ENCODE assay signal across 9 mouse cellular contexts in the genomic region with DNA sequence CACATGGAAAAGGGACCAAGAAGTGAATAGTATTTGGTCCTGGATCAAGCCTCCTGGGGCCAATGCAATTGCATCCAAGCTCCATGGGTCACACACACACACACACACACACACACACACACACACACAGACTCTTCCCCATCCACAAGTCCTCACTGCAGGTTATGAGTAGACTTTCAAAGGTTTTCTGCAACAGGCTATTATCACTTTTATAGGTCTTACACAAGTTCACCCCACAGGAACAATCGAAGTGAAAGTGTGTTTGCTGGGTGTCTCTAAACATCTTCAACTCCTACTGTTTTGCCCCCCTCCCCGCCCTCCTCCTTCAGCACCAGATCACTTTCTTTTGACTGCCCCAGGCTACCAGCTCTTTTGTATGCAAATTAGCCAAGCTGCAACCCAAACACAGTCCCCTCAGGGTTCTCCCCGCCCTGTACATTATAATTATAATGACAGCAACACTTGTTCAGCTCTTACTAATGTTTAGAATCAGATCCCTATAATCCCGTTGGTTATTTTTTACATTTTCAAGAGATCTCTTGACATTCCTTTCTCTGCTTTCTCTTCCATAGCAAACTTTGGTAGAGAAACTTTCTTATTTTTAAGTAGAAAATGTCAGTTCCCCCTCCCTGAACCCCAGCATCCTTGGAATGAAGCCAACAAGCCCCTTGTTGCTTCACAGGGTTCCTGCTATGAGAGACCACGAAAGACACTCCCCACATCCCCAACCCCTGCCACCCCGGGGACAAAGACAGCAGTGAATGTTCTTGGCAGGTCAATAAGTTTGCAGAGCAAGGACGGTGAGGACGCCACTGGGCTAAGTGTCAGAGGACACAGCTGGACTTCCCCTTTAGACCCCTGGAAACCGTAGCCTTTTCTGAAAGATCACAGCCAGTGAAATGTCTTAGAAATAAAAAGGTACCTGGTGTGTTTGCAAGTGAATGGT. TPM values are rescaled to one million over a fixed set of nuclear protein-coding genes. Genes with fewer than 3 reads are reported as not detected.
DNase-seq lines count a peak whose midpoint lies in the region; ATAC-seq lines count a peak whose summit lies in the region.
"Had no signal": no experiment of that assay in that cellular context is flagged by ENCODE, and none has a peak within 500 bp of the region (broad histone marks: within the 10 kb centered on the region; RNA-seq: fewer than 3 reads in every experiment).

No protein-coding gene starts in this region.

- H3K4me1 ChIP-seq in kidney, embryonic 14.5 days (ENCODE audit: control insufficient read depth, insufficient read depth, low read length) = no peaks in the 10 kb centered on the region; the same call in 1 of the 2 replicates
- 0 out of 2 replicates have a peak, but pooled peaks cover 6% of the 10 kb centered on the region for H3K4me1 ChIP-seq in hindbrain, embryonic 11.5 days (replicated peaks; ENCODE audit: control insufficient read depth, insufficient read depth, low read length)
- peaks cover 16% of the 10 kb centered on the region for H3K4me1 ChIP-seq in midbrain, embryonic 13.5 days (replicated peaks)

- no peaks in the 10 kb centered on the region for H3K9me3 ChIP-seq in kidney, embryonic 14.5 days (ENCODE audit: control insufficient read depth, low read length)
- H3K9me3 ChIP-seq in hindbrain, embryonic 11.5 days (ENCODE audit: control insufficient read depth, low read length) = no peaks in the 10 kb centered on the region
- H3K9me3 ChIP-seq in midbrain, embryonic 13.5 days = no peaks in the 10 kb centered on the region
- H3K9me3 ChIP-seq: megakaryocyte, embryonic 14.5 days had no signal

- no peak overlapping the region for H3K27ac ChIP-seq in kidney, embryonic 14.5 days (ENCODE audit: low read depth, low read length)
- no peak overlapping the region for H3K27ac ChIP-seq in hindbrain, embryonic 11.5 days (ENCODE audit: low read depth, low read length)
- H3K27ac ChIP-seq in midbrain, embryonic 13.5 days = no peak overlapping the region

- DNase-seq in kidney, postnatal 25 days = no peak
- peak; percentile 95 for DNase-seq in ZHBTc4 (ENCODE audit: low read depth, low spot score)
- peak; percentile 48 for DNase-seq in hindbrain, embryonic 11.5 days (ENCODE audit: low spot score)
- no peak for DNase-seq in thymus, adult 18-20 months
- DNase-seq in adrenal gland, adult 18-20 months (ENCODE audit: low spot score in 2 of 2) = no peak
- no peak for DNase-seq in left cerebral cortex, postnatal 25 days (ENCODE audit: low spot score in 2 of 2)

- WGBS in kidney, embryonic 14.5 days = 7% methylated on average over 9 of the region's 9 CpGs
- whole genome bisulfite sequencing in hindbrain, embryonic 11.5 days = 3% methylated on average over 9 of the region's 9 CpGs
- WGBS in midbrain, embryonic 13.5 days = 2% methylated on average over 9 of the region's 9 CpGs

- ATAC-seq in kidney, embryonic 14.5 days (ENCODE audit: low FRiP score, low TSS enrichment) = peak; percentile 44; the same call in 1 of the 2 replicates
- peak; percentile 71 for ATAC-seq in hindbrain, embryonic 11.5 days (ENCODE audit: low FRiP score)
- ATAC-seq in midbrain, embryonic 13.5 days = peak; percentile 63

- no peaks in the 10 kb centered on the region for H3K36me3 ChIP-seq in kidney, embryonic 14.5 days (ENCODE audit: control insufficient read depth, insufficient read depth, low read length)
- no peaks in the 10 kb centered on the region for H3K36me3 ChIP-seq in hindbrain, embryonic 11.5 days (ENCODE audit: control insufficient read depth, insufficient read depth, low read length)
- no peaks in the 10 kb centered on the region for H3K36me3 ChIP-seq in midbrain, embryonic 13.5 days

- H3K4me3 ChIP-seq in kidney, embryonic 14.5 days (ENCODE audit: low read length) = peak overlapping the region; percentile 28
- H3K4me3 ChIP-seq in hindbrain, embryonic 11.5 days (ENCODE audit: low read depth, low read length) = 0 out of 2 replicates have a peak overlapping the region, but pooled peaks have one; percentile 12
- peak overlapping the region; percentile 20 for H3K4me3 ChIP-seq in midbrain, embryonic 13.5 days (replicated peaks)

- peak overlapping the region; percentile 5; the same call in 1 of the 2 replicates for H3K9ac ChIP-seq in kidney, embryonic 14.5 days (ENCODE audit: low read depth, low read length)
- H3K9ac ChIP-seq in hindbrain, embryonic 11.5 days (ENCODE audit: low read depth, low read length) = peak overlapping the region; percentile 21; the same call in 1 of the 2 replicates
- 0 out of 2 replicates have a peak overlapping the region, but pooled peaks have one; percentile 20 for H3K9ac ChIP-seq in midbrain, embryonic 13.5 days (replicated peaks)

- intact Hi-C loops in left cerebral cortex, postnatal 25 days (cut with DNase I) = no loop called here

- H3K27me3 ChIP-seq in kidney, embryonic 14.5 days (ENCODE audit: control insufficient read depth, insufficient read depth, low read length) = no peaks in the 10 kb centered on the region
- H3K27me3 ChIP-seq in hindbrain, embryonic 11.5 days (ENCODE audit: control insufficient read depth, insufficient read depth, low read length) = no peaks in the 10 kb centered on the region
- no peaks in the 10 kb centered on the region for H3K27me3 ChIP-seq in midbrain, embryonic 13.5 days

- H3K4me2 ChIP-seq in kidney, embryonic 14.5 days (replicated peaks; ENCODE audit: low read depth, low read length) = peak overlapping the region; percentile 38
- H3K4me2 ChIP-seq in hindbrain, embryonic 11.5 days (replicated peaks; ENCODE audit: low read depth, low read length) = peak overlapping the region; percentile 36
- peak overlapping the region; percentile 52 for H3K4me2 ChIP-seq in midbrain, embryonic 13.5 days (replicated peaks)

RNA-seq across cellular contexts. Expression of gene Thbs2, which starts 0.7 kb away (rescaled TPM):
- polyA plus RNA-seq in kidney, embryonic 14.5 days (2014; fragmentation: Nextera tagmentation; extraction: Ambion mirVana) = 3.9 and 6.9 TPM in 2 replicates
- 7.9 and 8.0 TPM in 2 replicates for polyA plus RNA-seq in hindbrain, embryonic 11.5 days (2014; fragmentation: Nextera tagmentation; extraction: Ambion mirVana)
- 1.1 and 1.2 TPM in 2 replicates for polyA plus RNA-seq in midbrain, embryonic 13.5 days (2015; fragmentation: Nextera tagmentation; extraction: Ambion mirVana)
- total RNA-seq in adrenal gland, adult 18-20 months (2021) = 1 to 10 TPM; 2.6 to 3.4 TPM
- total RNA-seq in left cerebral cortex, postnatal 25 days (2021) = 1 to 10 TPM; 4.6 to 5.0 TPM

Comparison
In these comparisons a context has a peak if more than half of its experiments do, and no peak if none do; other contexts are left out.
1. DNase-seq: peak in ZHBTc4 (single experiment) and hindbrain, embryonic 11.5 days (single experiment); none in kidney, postnatal 25 days (0 of 2), thymus, adult 18-20 months (0 of 2), adrenal gland, adult 18-20 months (0 of 2) and left cerebral cortex, postnatal 25 days (0 of 2).
2. Peak in every context shown above with its lines, with median percentiles within 50 percentile points of each other: ATAC-seq, H3K4me2 ChIP-seq, H3K4me3 ChIP-seq and H3K9ac ChIP-seq.